Mouse (Mus musculus) lung, adult 2 months (tissue): ENCODE results near the gene C130060K24Rik.

ENCODE experiments used
- CTCF ChIP-seq: fragments of 200-500 bp; IDR thresholded peaks from 2 replicates; pipeline ENCODE4 v1.5.1; 2011; ENCODE audit warnings: mild to moderate bottlenecking, low read length, control low read depth; ENCODE audit not compliant: insufficient read depth
- POLR2A ChIP-seq: fragments of 200-500 bp; IDR thresholded peaks from 2 replicates; pipeline ENCODE4 v1.6.1; 2011; ENCODE audit warnings: low read depth, mild to moderate bottlenecking, control low read depth, low read length, borderline replicate concordance; ENCODE audit errors: extremely low read depth

DNA sequence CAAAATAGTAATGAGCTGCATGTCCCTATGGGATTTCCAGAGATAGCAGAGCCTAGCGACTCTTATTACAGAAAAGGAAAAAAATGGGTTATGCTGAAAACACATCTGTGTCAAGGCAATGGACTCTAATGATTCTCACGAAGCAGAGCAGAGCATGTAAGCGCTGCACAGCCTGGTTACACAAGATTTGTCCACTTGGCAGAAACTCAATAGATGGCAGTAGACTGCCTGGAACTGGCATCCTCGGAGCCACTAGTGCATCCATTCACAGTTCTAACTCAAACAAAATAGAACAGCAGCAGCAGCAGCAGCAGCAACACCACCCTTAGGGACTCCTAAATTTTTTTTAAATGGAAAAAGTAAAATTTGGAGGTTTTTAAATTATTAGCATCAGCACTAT is 29.3 kb upstream of the C130060K24Rik start:
- TF ChIP-seq CTCF (no peak), POLR2A (no peak)
